Mouse (Mus musculus): ENCODE data around the gene AC170998.1. TPM values are rescaled to one million over a fixed set of nuclear protein-coding genes. Genes with fewer than 3 reads are reported as not detected.

Gene AC170998.1
- polyA plus RNA-seq, 2 experiments = 0.06 to 0.74 TPM

- no peak for TF ChIP-seq EP300 (IDR thresholded peaks at IDR 0.05; ENCODE audit: low read depth)
- TF ChIP-seq CTCF (IDR thresholded peaks at IDR 0.05; ENCODE audit: low read depth) = peak; percentile 98
- no peak overlapping the region for H3K27ac ChIP-seq
- no peaks in the 10 kb centered on the region; a peak in 1 of 4 replicates for H3K4me1 ChIP-seq (replicated peaks; ENCODE audit: control insufficient read depth in 2 of 2, insufficient read depth in 2 of 2, low read length in 1 of 2)
- H3K36me3 ChIP-seq (replicated peaks; ENCODE audit: control insufficient read depth, insufficient read depth, low read depth) = no peaks in the 10 kb centered on the region
- H3K4me3 ChIP-seq (ENCODE audit: insufficient read depth in 1 of 2, low read depth in 2 of 2, low read length in 2 of 2) = no peak overlapping the region
- H3K4me2 ChIP-seq (ENCODE audit: low read depth) = no peak overlapping the region
- DNase-seq (ENCODE audit: low read depth in 3 of 3, low spot score in 3 of 3) = peak; percentile 40 to 53 (median 43)
- H3K27me3 ChIP-seq (ENCODE audit: control insufficient read depth, insufficient read depth, low read length) = no peaks in the 10 kb centered on the region; the same call in 1 of the 2 replicates
- 10% methylated on average over 3 of the region's 3 CpGs for WGBS (ENCODE audit: insufficient replicate concordance)
- no peak overlapping the region for H3K9ac ChIP-seq (replicated peaks)
- no peaks in the 10 kb centered on the region for H3K9me3 ChIP-seq (ENCODE audit: control insufficient read depth, low read length)
- ATAC-seq (ENCODE audit: insufficient read depth) = peak; percentile 57; the same call in 1 of the 2 replicates
Observed at GRCm38 (mm10) chr17:28761871-28762270, 36.0 kb downstream of the AC170998.1 start.

GRCm38 (mm10) chr17:28766203-28766602, 40.3 kb downstream of the AC170998.1 start:
- no peaks in the 10 kb centered on the region for H3K9me3 ChIP-seq (ENCODE audit: control insufficient read depth, low read length)
- H3K9ac ChIP-seq (replicated peaks) = no peak overlapping the region
- H3K27me3 ChIP-seq (ENCODE audit: control insufficient read depth, insufficient read depth, low read length) = peaks cover 34% of the 10 kb centered on the region
- H3K4me1 ChIP-seq (replicated peaks; ENCODE audit: control insufficient read depth in 2 of 2, insufficient read depth in 2 of 2, low read length in 1 of 2) = no peaks in the 10 kb centered on the region; a peak in 1 of 4 replicates
- ATAC-seq (ENCODE audit: insufficient read depth) = no peak
- DNase-seq (ENCODE audit: low read depth in 3 of 3, low spot score in 3 of 3) = no peak
- H3K4me2 ChIP-seq (ENCODE audit: low read depth) = no peak overlapping the region
- no peaks in the 10 kb centered on the region for H3K36me3 ChIP-seq (replicated peaks; ENCODE audit: control insufficient read depth, insufficient read depth, low read depth)
- no peak for TF ChIP-seq EP300 (IDR thresholded peaks at IDR 0.05; ENCODE audit: low read depth)
- no peak overlapping the region for H3K4me3 ChIP-seq (ENCODE audit: insufficient read depth in 1 of 2, low read depth in 2 of 2, low read length in 2 of 2)
- 25% methylated on average over 3 of the region's 3 CpGs for WGBS (ENCODE audit: insufficient replicate concordance)
- H3K27ac ChIP-seq = no peak overlapping the region

GRCm38 (mm10) chr17:28766781-28767515, 41.1 kb downstream of the AC170998.1 start:
- H3K9me3 ChIP-seq (ENCODE audit: control insufficient read depth, low read length) = no peaks in the 10 kb centered on the region
- H3K4me2 ChIP-seq (ENCODE audit: low read depth) = no peak overlapping the region
- H3K4me1 ChIP-seq (replicated peaks; ENCODE audit: control insufficient read depth in 2 of 2, insufficient read depth in 2 of 2, low read length in 1 of 2) = no peaks in the 10 kb centered on the region
- no peak overlapping the region for H3K9ac ChIP-seq (replicated peaks)
- 62% methylated on average over 11 of the region's 11 CpGs for WGBS (ENCODE audit: insufficient replicate concordance)
- DNase-seq (ENCODE audit: low read depth in 3 of 3, low spot score in 3 of 3) (no peak), ATAC-seq (ENCODE audit: insufficient read depth) (no peak)
- TF ChIP-seq EP300 (IDR thresholded peaks at IDR 0.05; ENCODE audit: low read depth) (no peak), CTCF (IDR thresholded peaks at IDR 0.05; ENCODE audit: low read depth) (no peak)
- no peaks in the 10 kb centered on the region for H3K36me3 ChIP-seq (replicated peaks; ENCODE audit: control insufficient read depth, insufficient read depth, low read depth)
- H3K27me3 ChIP-seq (ENCODE audit: control insufficient read depth, insufficient read depth, low read length) = peaks cover 38% of the 10 kb centered on the region
- H3K4me3 ChIP-seq (ENCODE audit: insufficient read depth in 1 of 2, low read depth in 2 of 2, low read length in 2 of 2) = no peak overlapping the region
- H3K27ac ChIP-seq = no peak overlapping the region

- 2% methylated on average over 58 of the region's 58 CpGs for WGBS (ENCODE audit: insufficient replicate concordance)
- Histone ChIP-seq H3K36me3 (replicated peaks; ENCODE audit: control insufficient read depth, insufficient read depth, low read depth) (no peaks in the 10 kb centered on the region), H3K27me3 (ENCODE audit: control insufficient read depth, insufficient read depth, low read length) (peaks cover 38% of the 10 kb centered on the region), H3K4me2 (ENCODE audit: low read depth) (peak within 1 kb of the TSS; percentile 60), H3K9ac (replicated peaks) (no peak within 1 kb of the TSS; the same call in 1 of the 2 replicates), H3K9me3 (ENCODE audit: control insufficient read depth, low read length) (no peaks in the 10 kb centered on the region), H3K4me3 (ENCODE audit: insufficient read depth in 1 of 2, low read depth in 2 of 2, low read length in 2 of 2) (peak within 1 kb of the TSS; percentile 32 to 49), H3K4me1 (replicated peaks; ENCODE audit: control insufficient read depth in 2 of 2, insufficient read depth in 2 of 2, low read length in 1 of 2) (no peaks in the 10 kb centered on the region), H3K27ac (no peak within 1 kb of the TSS)
- TF ChIP-seq CTCF (IDR thresholded peaks at IDR 0.05; ENCODE audit: low read depth) = no peak
- TF ChIP-seq EP300 (IDR thresholded peaks at IDR 0.05; ENCODE audit: low read depth) = no peak
- DNase-seq (ENCODE audit: low read depth in 3 of 3, low spot score in 3 of 3) (no peak), ATAC-seq (ENCODE audit: insufficient read depth) (no peak)
Observed at GRCm38 (mm10) chr17:28769121-28769874, 43.4 kb downstream of the AC170998.1 start, which contains the start of gene Mapk13. Mapk13 (plus strand) TSS chr17:28769297.

GRCm38 (mm10) chr17:28769875-28770421, 44.1 kb downstream of the AC170998.1 start:
- TF ChIP-seq EP300 (IDR thresholded peaks at IDR 0.05; ENCODE audit: low read depth) (no peak), CTCF (IDR thresholded peaks at IDR 0.05; ENCODE audit: low read depth) (no peak)
- H3K4me3 ChIP-seq (ENCODE audit: insufficient read depth in 1 of 2, low read depth in 2 of 2, low read length in 2 of 2) = peak overlapping the region; percentile 32 to 49
- WGBS (ENCODE audit: insufficient replicate concordance) = 1% methylated on average over 24 of the region's 24 CpGs
- peaks cover 38% of the 10 kb centered on the region for H3K27me3 ChIP-seq (ENCODE audit: control insufficient read depth, insufficient read depth, low read length)
- no peak for ATAC-seq (ENCODE audit: insufficient read depth)
- peak overlapping the region; percentile 60 for H3K4me2 ChIP-seq (ENCODE audit: low read depth)
- H3K9me3 ChIP-seq (ENCODE audit: control insufficient read depth, low read length) = no peaks in the 10 kb centered on the region
- H3K36me3 ChIP-seq (replicated peaks; ENCODE audit: control insufficient read depth, insufficient read depth, low read depth) = no peaks in the 10 kb centered on the region
- no peak for DNase-seq (ENCODE audit: low read depth in 3 of 3, low spot score in 3 of 3)
- H3K9ac ChIP-seq (replicated peaks) = no peak overlapping the region
- no peaks in the 10 kb centered on the region for H3K4me1 ChIP-seq (replicated peaks; ENCODE audit: control insufficient read depth in 2 of 2, insufficient read depth in 2 of 2, low read length in 1 of 2)
- H3K27ac ChIP-seq = no peak overlapping the region

Data from liver, embryonic 14.5 days (tissue).